Mouse (Mus musculus) lung, postnatal 0 days (tissue): ENCODE measurements at regions not wholly inside any gene's neighbourhood (a gene's known extent, or its start where the extent isn't known, plus 50 kb on each side); places are given as distances from the start of the nearest gene placed in this dataset.

ENCODE experiments used
- ATAC-seq: fragments of 200-750 bp; cut with Nextera tagmentation; 2 replicates; pipeline ENCODE4 v1.8.0; 2017; ENCODE audit warnings: moderate library complexity
- DNase-seq: peaks from one replicate; pipeline ENCODE4 v3.0.0-alpha.2; 2016; ENCODE audit warnings: low spot score
- H3K27ac ChIP-seq: fragments of 300-500 bp; sonication (generic); 2 replicates; pipeline ENCODE4 v1.5.1; 2014; ENCODE audit warnings: antibody characterized with exemption, mild to moderate bottlenecking, low read length, mixed read lengths
- H3K27me3 ChIP-seq: fragments of 300-500 bp; sonication (generic); replicated peaks from 2 replicates; pipeline ENCODE4 v1.6.1; 2014; ENCODE audit warnings: low read length, mixed read lengths; ENCODE audit not compliant: insufficient read depth
- H3K36me3 ChIP-seq: fragments of 300-500 bp; sonication (generic); 2 replicates; pipeline ENCODE4 v1.6.1; 2014; ENCODE audit warnings: low read length, mixed read lengths; ENCODE audit not compliant: insufficient read depth
- H3K4me1 ChIP-seq: fragments of 300-500 bp; sonication (generic); 2 replicates; pipeline ENCODE4 v1.6.1; 2014; ENCODE audit warnings: antibody characterized with exemption, low read depth, low read length, mixed read lengths; ENCODE audit not compliant: insufficient read depth
- H3K4me2 ChIP-seq: fragments of 300-500 bp; sonication (generic); replicated peaks from 2 replicates; pipeline ENCODE4 v1.6.1; 2014; ENCODE audit warnings: low read depth, mild to moderate bottlenecking, low read length, moderate library complexity, mixed read lengths
- H3K4me3 ChIP-seq: fragments of 300-500 bp; sonication (generic); 2 replicates; pipeline ENCODE4 v1.5.1; 2014; ENCODE audit warnings: low read depth, low read length
- H3K9ac ChIP-seq: fragments of 300-500 bp; sonication (generic); replicated peaks from 2 replicates; pipeline ENCODE4 v1.6.1; 2014; ENCODE audit warnings: low read depth, mild to moderate bottlenecking
- H3K9me3 ChIP-seq: fragments of 300-500 bp; sonication (generic); 2 replicates; pipeline ENCODE4 v1.6.1; 2016; ENCODE audit warnings: low read length, mixed read lengths
- CTCF ChIP-seq: IDR thresholded peaks from 2 replicates; pipeline ENCODE4 v1.5.1; 2016; ENCODE audit warnings: antibody characterized with exemption, mild to moderate bottlenecking
- EP300 ChIP-seq: IDR thresholded peaks from 2 replicates; pipeline ENCODE4 v1.6.1; 2016; ENCODE audit warnings: antibody characterized with exemption, mild to moderate bottlenecking, control low read depth
- WGBS: fragments of 180-500 bp; shearing (Covaris S2); extraction: QIAGEN DNeasy Blood & Tissue Kit; methylation state at CpG from one replicate; pipeline ENCODE4 v1.1.7; 2014; 5-methylcytosine and 5-hydroxymethylcytosine counted together

DNA sequence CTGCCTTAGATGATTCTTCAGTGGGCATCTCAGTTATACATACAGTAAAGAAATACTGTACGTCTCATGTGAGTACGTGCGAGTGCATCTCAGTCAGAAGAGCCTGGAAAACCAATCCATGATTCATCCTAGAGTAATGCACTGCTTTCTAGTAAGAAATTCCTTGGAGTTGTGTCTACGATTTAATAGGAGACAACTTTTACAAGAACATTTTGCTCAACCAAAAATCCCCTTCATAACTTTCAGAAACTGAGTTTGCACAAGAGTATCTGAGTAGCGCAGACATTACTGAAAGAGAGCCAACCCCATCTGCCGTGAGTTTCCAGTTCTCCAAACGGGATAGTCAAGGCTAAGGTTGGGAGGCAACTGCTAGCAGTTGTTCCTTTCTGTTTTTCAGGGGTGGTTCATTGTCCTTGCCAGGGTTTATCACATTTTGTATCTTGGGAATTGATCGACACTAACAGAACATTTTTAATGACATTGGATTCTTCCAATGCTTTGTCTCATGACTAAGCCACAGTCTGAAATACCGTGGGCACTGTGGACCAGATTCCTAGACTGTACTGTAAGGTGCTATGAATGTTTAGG is 189.8 kb upstream of the Prep start:
- TF ChIP-seq CTCF = no peak
- no peak for TF ChIP-seq EP300
- H3K27me3 ChIP-seq = no peaks in the 10 kb centered on the region
- DNase-seq (no peak), ATAC-seq (no peak)
- no peaks in the 10 kb centered on the region for H3K9me3 ChIP-seq
- no peaks in the 10 kb centered on the region for H3K4me1 ChIP-seq
- no peak overlapping the region for H3K27ac ChIP-seq
- no peak overlapping the region for H3K9ac ChIP-seq
- no peaks in the 10 kb centered on the region for H3K36me3 ChIP-seq
- H3K4me2 ChIP-seq = no peak overlapping the region
- 84% methylated on average over 9 of the region's 9 CpGs for WGBS
- no peak overlapping the region for H3K4me3 ChIP-seq

DNA sequence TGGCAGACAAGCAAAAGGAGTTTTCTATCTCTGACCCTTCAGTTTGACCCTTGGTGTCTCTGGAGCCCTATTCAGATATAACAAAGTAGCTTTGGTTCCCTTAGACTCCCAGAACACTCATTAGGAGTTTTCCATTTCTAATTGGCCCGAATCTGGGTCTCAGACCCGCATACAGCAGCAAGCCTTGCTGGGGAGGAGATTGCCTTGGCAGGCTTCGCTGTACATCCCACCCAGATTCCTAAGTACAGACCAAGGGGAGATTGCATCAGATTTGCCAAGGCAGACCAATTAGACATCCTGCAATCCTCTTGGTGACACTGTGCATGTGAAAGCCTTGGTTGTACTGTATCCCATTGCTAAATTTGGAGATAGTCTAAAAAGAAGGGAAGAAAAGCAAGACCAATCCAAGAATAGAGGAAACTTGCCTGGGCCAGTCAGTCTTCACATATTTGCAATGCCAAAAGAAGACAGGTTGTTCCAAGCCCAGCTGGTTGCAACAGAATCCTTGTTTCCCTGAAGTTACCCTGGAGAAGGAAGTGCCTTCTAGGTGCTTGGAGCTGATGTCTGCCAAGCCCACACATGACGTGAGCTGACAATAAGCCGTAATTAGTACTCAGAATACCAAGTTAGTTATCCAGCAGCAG is 193.2 kb upstream of the Prep start:
- Histone ChIP-seq H3K4me1 (no peaks in the 10 kb centered on the region), H3K4me2 (no peak overlapping the region), H3K9ac (no peak overlapping the region), H3K36me3 (no peaks in the 10 kb centered on the region), H3K4me3 (no peak overlapping the region), H3K27me3 (no peaks in the 10 kb centered on the region), H3K27ac (no peak overlapping the region), H3K9me3 (no peaks in the 10 kb centered on the region)
- ATAC-seq = no peak
- no peak for DNase-seq
- no peak for TF ChIP-seq CTCF
- WGBS = 79% methylated on average over 5 of the region's 5 CpGs

DNA sequence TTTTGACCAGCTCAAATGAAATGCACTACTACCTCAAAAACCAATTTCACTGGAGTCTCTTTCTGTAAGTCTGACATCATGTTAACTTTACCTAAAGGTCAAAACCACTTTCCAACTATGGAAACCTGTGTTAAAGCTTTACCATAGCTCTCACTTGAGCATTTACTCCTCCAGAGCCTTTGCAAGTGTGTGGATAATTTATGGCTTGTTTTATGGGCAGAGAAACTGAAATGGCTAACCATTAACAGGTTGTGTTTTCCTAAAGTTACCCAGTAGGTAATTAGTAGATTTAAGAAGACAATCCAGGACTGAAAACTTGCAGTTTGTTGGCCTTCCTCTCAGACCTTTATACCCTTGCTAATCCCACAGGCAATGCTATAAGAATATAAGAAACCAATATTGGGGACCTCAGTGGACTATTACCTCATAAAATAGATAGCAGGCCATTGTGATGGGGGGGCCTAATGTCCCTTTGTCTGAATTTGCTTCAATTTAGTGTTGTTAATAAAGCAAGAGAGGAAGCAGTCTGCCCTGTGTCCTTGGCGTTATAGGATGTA is 202.7 kb upstream of the Prep start:
- DNase-seq = no peak
- H3K4me3 ChIP-seq = no peak overlapping the region
- no peak for ATAC-seq
- 100% methylated on average over 1 of the region's 1 CpGs for WGBS
- H3K9me3 ChIP-seq = no peaks in the 10 kb centered on the region
- H3K36me3 ChIP-seq = no peaks in the 10 kb centered on the region
- no peak overlapping the region for H3K4me2 ChIP-seq
- no peak overlapping the region for H3K9ac ChIP-seq
- TF ChIP-seq CTCF (no peak), EP300 (no peak)
- no peaks in the 10 kb centered on the region for H3K4me1 ChIP-seq
- H3K27ac ChIP-seq = no peak overlapping the region
- no peaks in the 10 kb centered on the region for H3K27me3 ChIP-seq

DNA sequence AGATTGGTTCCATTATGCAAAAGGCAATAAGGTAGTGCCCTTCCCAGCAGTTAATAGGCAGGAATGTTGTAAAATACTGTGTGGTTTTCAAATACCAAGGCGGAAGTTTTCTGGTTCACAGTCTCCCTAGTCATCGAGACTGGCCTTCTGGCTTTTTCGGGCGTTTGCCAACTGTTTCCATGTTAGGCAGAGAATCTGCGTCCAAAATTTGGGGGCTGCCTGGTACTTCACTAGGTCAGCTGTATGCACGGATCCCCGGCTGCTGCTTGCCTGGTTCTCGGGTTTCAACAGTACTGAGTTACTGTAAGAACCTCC is 204.7 kb upstream of the Prep start:
- Histone ChIP-seq H3K27me3 (no peaks in the 10 kb centered on the region), H3K9me3 (no peaks in the 10 kb centered on the region), H3K27ac (no peak overlapping the region), H3K36me3 (no peaks in the 10 kb centered on the region), H3K4me3 (no peak overlapping the region), H3K4me2 (no peak overlapping the region), H3K4me1 (no peaks in the 10 kb centered on the region), H3K9ac (no peak overlapping the region)
- ATAC-seq = no peak
- 64% methylated on average over 8 of the region's 8 CpGs for WGBS
- TF ChIP-seq CTCF (no peak), EP300 (no peak)
- no peak for DNase-seq

DNA sequence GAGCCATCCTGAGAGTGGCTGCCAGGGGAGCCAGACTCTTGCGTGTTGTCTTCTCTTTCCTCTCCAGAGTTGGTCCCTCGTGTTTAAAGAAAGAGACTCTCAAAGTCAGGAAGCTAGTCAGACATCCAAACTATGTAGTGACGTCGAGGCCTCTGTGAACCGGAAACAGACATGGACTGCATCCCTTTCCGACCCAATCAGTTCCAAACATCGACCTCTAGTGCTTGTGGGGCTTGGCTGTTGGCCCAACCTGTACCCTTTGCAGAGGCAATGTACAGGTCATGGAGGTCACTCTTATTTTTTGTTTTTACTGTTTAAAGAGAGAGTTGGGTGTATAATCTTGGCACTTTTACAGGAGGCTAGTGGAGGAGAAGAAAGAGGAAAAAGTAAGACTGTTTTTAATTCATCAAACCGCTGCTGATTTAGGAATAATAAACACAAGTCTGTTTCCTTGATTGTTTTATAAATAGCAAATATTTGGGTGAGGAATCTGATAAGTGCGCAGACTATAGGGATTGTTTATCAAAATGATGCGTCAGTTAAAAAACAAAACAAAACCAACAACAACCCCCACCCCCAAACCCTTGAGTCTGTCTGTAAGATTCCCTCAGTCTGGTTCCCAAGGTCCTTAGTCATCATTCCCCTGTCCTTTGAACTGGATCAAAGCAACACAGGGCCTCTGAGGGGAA is 205.2 kb upstream of the Prep start:
- 27% methylated on average over 10 of the region's 10 CpGs for WGBS
- no peak overlapping the region for H3K4me3 ChIP-seq
- H3K9me3 ChIP-seq = no peaks in the 10 kb centered on the region
- DNase-seq (peak; percentile 73), ATAC-seq (peak; percentile 95)
- TF ChIP-seq EP300 (peak; percentile 93), CTCF (peak; percentile 6; the same call in 1 of the 2 replicates)
- H3K27ac ChIP-seq = peak overlapping the region; percentile 55; the same call in 1 of the 2 replicates
- no peaks in the 10 kb centered on the region for H3K4me1 ChIP-seq
- no peak overlapping the region for H3K4me2 ChIP-seq
- H3K36me3 ChIP-seq = no peaks in the 10 kb centered on the region
- H3K27me3 ChIP-seq = no peaks in the 10 kb centered on the region
- no peak overlapping the region for H3K9ac ChIP-seq

DNA sequence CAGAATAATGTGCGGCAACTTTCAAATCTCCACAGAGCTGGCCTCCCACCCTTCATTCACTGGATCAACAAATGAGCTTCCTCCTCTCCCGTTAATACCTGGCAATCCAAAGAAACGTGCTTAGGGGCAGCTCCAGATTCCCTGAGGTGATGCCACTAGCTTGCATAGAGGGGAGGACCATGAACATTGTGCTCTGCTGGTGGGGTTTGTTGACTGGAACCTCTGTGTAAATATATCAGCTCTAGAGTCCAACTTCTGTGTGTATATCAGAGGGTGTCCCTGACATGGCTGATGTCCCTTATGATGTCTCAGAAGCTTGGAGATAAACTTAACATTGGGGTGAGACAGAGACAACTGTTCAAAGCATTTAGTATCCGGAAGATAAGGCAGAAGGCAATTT is 209.6 kb upstream of the Prep start:
- H3K9ac ChIP-seq = no peak overlapping the region
- ATAC-seq = no peak
- H3K27ac ChIP-seq = no peak overlapping the region
- TF ChIP-seq CTCF (no peak), EP300 (no peak)
- no peak for DNase-seq
- H3K36me3 ChIP-seq = no peaks in the 10 kb centered on the region
- no peaks in the 10 kb centered on the region for H3K27me3 ChIP-seq
- H3K9me3 ChIP-seq = no peaks in the 10 kb centered on the region
- no peaks in the 10 kb centered on the region for H3K4me1 ChIP-seq
- H3K4me2 ChIP-seq = no peak overlapping the region
- 61% methylated on average over 4 of the region's 4 CpGs for WGBS
- no peak overlapping the region for H3K4me3 ChIP-seq
